Mouse (Mus musculus) CH12.LX (cell line): Measurements from ENCODE around the gene Pdk2. TPM values are rescaled to one million over a fixed set of nuclear protein-coding genes. Genes with fewer than 3 reads are reported as not detected.

Experiments used
- DNase-seq: peaks from one replicate; pipeline ENCODE4 v3.0.0-alpha.2; 2013; ENCODE audit errors: extremely low read depth
- H3K27ac ChIP-seq: 2 replicates; pipeline ENCODE4 v1.5.1; 2012; ENCODE audit warnings: low read depth, mild to moderate bottlenecking, control low read depth, moderate library complexity; ENCODE audit not compliant: insufficient read depth
- H3K27me3 ChIP-seq: replicated peaks from 2 replicates; pipeline ENCODE3; 2012; ENCODE audit warnings: inconsistent platforms
- H3K36me3 ChIP-seq, 2 experiments: replicated peaks in 1 of 2; 2 replicates each; pipeline versions ENCODE3 to v1.6.1; 2012; ENCODE audit warnings: inconsistent platforms in 1 of 2, low read length in 1 of 2, mild to moderate bottlenecking in 1 of 2, mixed read lengths in 1 of 2, moderate library complexity in 1 of 2; ENCODE audit not compliant: control insufficient read depth in 1 of 2, insufficient read depth in 1 of 2
- H3K4me1 ChIP-seq, 2 experiments: 2 replicates each; pipeline ENCODE4 v1.6.1; 2012; ENCODE audit warnings: inconsistent platforms in 1 of 2, moderate library complexity in 1 of 2; ENCODE audit not compliant: insufficient read depth in 2 of 2, control insufficient read depth in 1 of 2
- H3K4me2 ChIP-seq: 2 replicates; pipeline ENCODE4 v1.6.1; 2012; ENCODE audit warnings: low read depth, mild to moderate bottlenecking, control low read depth; ENCODE audit not compliant: poor library complexity, insufficient read depth, severe bottlenecking
- H3K4me3 ChIP-seq, 3 experiments: fragments of 150-350 bp in 1 of 3; sonication (generic) in 1 of 3; replicated peaks in 1 of 3; 2 replicates each; pipeline versions ENCODE3 to v1.5.1; 2011 to 2012; ENCODE audit warnings: low read depth in 2 of 3, low read length in 2 of 3, mild to moderate bottlenecking in 2 of 3, moderate library complexity in 2 of 3, control low read depth in 1 of 3, improper control_type of control experiment in 1 of 3, inconsistent platforms in 1 of 3, mixed read lengths in 1 of 3; ENCODE audit not compliant: poor library complexity in 1 of 3
- H3K79me2 ChIP-seq: replicated peaks from 2 replicates; pipeline ENCODE4 v1.6.1; 2012; ENCODE audit warnings: mild to moderate bottlenecking, moderate library complexity; ENCODE audit not compliant: control insufficient read depth, poor library complexity, insufficient read depth, severe bottlenecking; ENCODE audit errors: extremely low read depth
- H3K9ac ChIP-seq: 2 replicates; pipeline ENCODE4 v1.6.1; 2012; ENCODE audit warnings: low read depth, mild to moderate bottlenecking, control low read depth, moderate library complexity; ENCODE audit not compliant: insufficient read depth
- H3K9me3 ChIP-seq: replicated peaks from 2 replicates; pipeline ENCODE3; 2012; ENCODE audit warnings: low read length, inconsistent platforms, mixed read lengths
- BHLHE40 ChIP-seq: IDR thresholded peaks from 2 replicates; pipeline ENCODE4 v1.6.1; 2011; ENCODE audit warnings: mild to moderate bottlenecking, low read depth, low read length, improper control_type of control experiment
- CHD1 ChIP-seq: IDR thresholded peaks from 2 replicates; pipeline ENCODE4 v1.6.1; 2012; ENCODE audit warnings: low read depth, low read length, improper control_type of control experiment, inconsistent platforms
- CHD2 ChIP-seq: IDR thresholded peaks from 2 replicates; pipeline ENCODE4 v1.6.1; 2011; ENCODE audit warnings: low read length, improper control_type of control experiment
- CTCF ChIP-seq, 2 experiments: IDR thresholded peaks in 1 of 2; conservative IDR thresholded peaks in 1 of 2; 2 replicates each; pipeline ENCODE4 v1.5.1; 2011 to 2012; ENCODE audit warnings: low read depth in 2 of 2, low read length in 2 of 2, improper control_type of control experiment in 1 of 2, inconsistent platforms in 1 of 2, mild to moderate bottlenecking in 1 of 2, moderate library complexity in 1 of 2
- E2F4 ChIP-seq: IDR thresholded peaks from 2 replicates; pipeline ENCODE4 v1.6.1; 2011; ENCODE audit warnings: low read depth, low read length, improper control_type of control experiment; ENCODE audit not compliant: insufficient replicate concordance
- EP300 ChIP-seq: IDR thresholded peaks from 2 replicates; pipeline ENCODE4 v1.6.1; 2011; ENCODE audit warnings: low read length, improper control_type of control experiment
- ETS1 ChIP-seq: conservative IDR thresholded peaks from 2 replicates; pipeline ENCODE4 v1.6.1; 2012; ENCODE audit warnings: low read depth, mild to moderate bottlenecking, inconsistent platforms, low read length, improper control_type of control experiment, moderate library complexity
- GABPA ChIP-seq: IDR thresholded peaks from 2 replicates; pipeline ENCODE4 v1.6.1; 2012; ENCODE audit warnings: low read depth, low read length, improper control_type of control experiment, inconsistent platforms; ENCODE audit not compliant: insufficient replicate concordance
- HCFC1 ChIP-seq: IDR thresholded peaks from 2 replicates; pipeline ENCODE4 v1.6.1; 2012; ENCODE audit warnings: low read depth, mild to moderate bottlenecking, inconsistent platforms, low read length, improper control_type of control experiment
- IRF4 ChIP-seq: IDR thresholded peaks from 2 replicates; pipeline ENCODE4 v1.6.1; 2014; ENCODE audit warnings: low read depth, mild to moderate bottlenecking, inconsistent platforms, low read length, improper control_type of control experiment
- JUN ChIP-seq: IDR thresholded peaks from 2 replicates; pipeline ENCODE4 v1.6.1; 2011; ENCODE audit warnings: low read depth, mild to moderate bottlenecking, low read length, improper control_type of control experiment, moderate library complexity; ENCODE audit not compliant: insufficient read depth
- JUND ChIP-seq: conservative IDR thresholded peaks from 2 replicates; pipeline ENCODE4 v1.6.1; 2011; ENCODE audit warnings: low read depth, low read length, improper control_type of control experiment
- KAT2A ChIP-seq: IDR thresholded peaks from 2 replicates; pipeline ENCODE4 v1.6.1; 2012; ENCODE audit warnings: low read length, improper control_type of control experiment, inconsistent platforms; ENCODE audit not compliant: insufficient replicate concordance
- MAFK ChIP-seq: IDR thresholded peaks from 2 replicates; pipeline ENCODE4 v1.6.1; 2011; ENCODE audit warnings: low read length, improper control_type of control experiment; ENCODE audit not compliant: insufficient replicate concordance
- MAZ ChIP-seq: IDR thresholded peaks from 2 replicates; pipeline ENCODE4 v1.6.1; 2012; ENCODE audit warnings: low read depth, mild to moderate bottlenecking, inconsistent platforms, low read length, improper control_type of control experiment, moderate library complexity
- MEF2A ChIP-seq: IDR thresholded peaks from 2 replicates; pipeline ENCODE4 v1.6.1; 2014; ENCODE audit warnings: low read depth, mild to moderate bottlenecking, inconsistent platforms, low read length, improper control_type of control experiment, borderline replicate concordance
- MXI1 ChIP-seq: IDR thresholded peaks from 2 replicates; pipeline ENCODE4 v1.6.1; 2011; ENCODE audit warnings: mild to moderate bottlenecking, low read depth, low read length, improper control_type of control experiment
- MYC ChIP-seq: IDR thresholded peaks from 2 replicates; pipeline ENCODE4 v1.6.1; 2011; ENCODE audit warnings: low read depth, mild to moderate bottlenecking, improper control_type of control experiment, low read length
- NELFE ChIP-seq: IDR thresholded peaks from 2 replicates; pipeline ENCODE4 v1.6.1; 2011; ENCODE audit warnings: low read depth, low read length, improper control_type of control experiment
- NRF1 ChIP-seq: IDR thresholded peaks from 2 replicates; pipeline ENCODE4 v1.6.1; 2014; ENCODE audit warnings: low read depth, mild to moderate bottlenecking, inconsistent platforms, low read length, improper control_type of control experiment, moderate library complexity
- PAX5 ChIP-seq: IDR thresholded peaks from 2 replicates; pipeline ENCODE4 v1.6.1; 2012; ENCODE audit warnings: low read length, inconsistent platforms, mixed read lengths
- POLR2A ChIP-seq: IDR thresholded peaks from 2 replicates; pipeline ENCODE4 v1.6.1; 2011; ENCODE audit warnings: low read depth, mild to moderate bottlenecking, improper control_type of control experiment, low read length
- POLR2AphosphoS2 ChIP-seq: IDR thresholded peaks from 2 replicates; pipeline ENCODE4 v1.6.1; 2011; ENCODE audit warnings: low read depth, low read length, improper control_type of control experiment
- RAD21 ChIP-seq: IDR thresholded peaks from 2 replicates; pipeline ENCODE4 v1.6.1; 2011; ENCODE audit warnings: low read depth, mild to moderate bottlenecking, low read length, improper control_type of control experiment, moderate library complexity
- RCOR1 ChIP-seq: conservative IDR thresholded peaks from 2 replicates; pipeline ENCODE4 v1.6.1; 2012; ENCODE audit warnings: low read depth, mild to moderate bottlenecking, inconsistent platforms, low read length, improper control_type of control experiment
- SMC3 ChIP-seq: IDR thresholded peaks from 2 replicates; pipeline ENCODE4 v1.6.1; 2011; ENCODE audit warnings: low read depth, low read length, improper control_type of control experiment
- TBP ChIP-seq: conservative IDR thresholded peaks from 2 replicates; pipeline ENCODE4 v1.6.1; 2011; ENCODE audit warnings: low read depth, low read length, improper control_type of control experiment
- TCF12 ChIP-seq: IDR thresholded peaks from 2 replicates; pipeline ENCODE4 v1.6.1; 2014; ENCODE audit warnings: low read depth, mild to moderate bottlenecking, inconsistent platforms, low read length, improper control_type of control experiment
- UBTF ChIP-seq: IDR thresholded peaks from 2 replicates; pipeline ENCODE4 v1.6.1; 2012; ENCODE audit warnings: low read depth, mild to moderate bottlenecking, inconsistent platforms, low read length, improper control_type of control experiment, moderate library complexity
- USF1 ChIP-seq: IDR thresholded peaks from 2 replicates; pipeline ENCODE4 v1.6.1; 2014; ENCODE audit warnings: low read depth, mild to moderate bottlenecking, inconsistent platforms, low read length, improper control_type of control experiment
- ZC3H11A ChIP-seq: IDR thresholded peaks from 2 replicates; pipeline ENCODE4 v1.6.1; 2012; ENCODE audit warnings: low read depth, mild to moderate bottlenecking, inconsistent platforms, low read length, improper control_type of control experiment
- ZMIZ1 ChIP-seq: IDR thresholded peaks from 2 replicates; pipeline ENCODE4 v1.6.1; 2012; ENCODE audit warnings: low read depth, mild to moderate bottlenecking, inconsistent platforms, low read length, improper control_type of control experiment
- dilution Hi-C: fragments of 300-500 bp; cut with MboI; formaldehyde crosslinking; loops from 2 replicates; pipeline ENCODE4 v1.14.3; 2020; ENCODE audit warnings: low sequenced_read_pairs; ENCODE audit not compliant: extremely low pct_unique_long_range_greater_than_20kb, extremely low pct_ligation_motif_present
- in situ Hi-C: fragments of 300-500 bp; cut with MboI; formaldehyde crosslinking; loops from 3 replicates; pipeline ENCODE4 v1.14.3; 2019; ENCODE audit warnings: low sequenced_read_pairs, low pct_ligation_motif_present, low pct_unique_long_range_greater_than_20kb, mixed read lengths
- polyA plus RNA-seq: library from polyadenylated mRNA; unstranded; fragments of >175 nt; gene quantifications from 2 replicates; pipeline ENCODE4 v1.2.1, GENCODE M21; 2012; ENCODE audit warnings: low read depth; ENCODE audit not compliant: insufficient read length
- total RNA-seq, 2 experiments: library from RNA; depleted of rRNA; stranded (reverse); fragments of 300-350 nt in 1 of 2; fragments of >200 nt in 1 of 2; gene quantifications; 2 replicates each; pipeline ENCODE4 v1.2.3; 2012 to 2014

Gene Pdk2
- total and polyA plus RNA-seq, 3 experiments, result not detected

GRCm38 (mm10) chr11:95086229-95086628 lies 45.1 kb upstream of the Pdk2 start:
- TF ChIP-seq CHD1 (no peak), IRF4 (no peak), ETS1 (0 out of 2 replicates have a peak, but pooled peaks have one; percentile 18), NRF1 (no peak), RAD21 (no peak), MYC (no peak), EP300 (peak; percentile 37), USF1 (no peak), ZC3H11A (no peak)
- H3K36me3 ChIP-seq, result no peaks in the 10 kb centered on the region
- in situ Hi-C loops (no loop called here), dilution Hi-C loops (no loop called here)
- H3K4me1 ChIP-seq, result peaks cover 23 to 50% of the 10 kb centered on the region in 2 experiments
- H3K27me3 ChIP-seq, result peaks cover 3% of the 10 kb centered on the region
- no peak overlapping the region for H3K27ac ChIP-seq
- no peak overlapping the region for H3K4me3 ChIP-seq
- no peak for DNase-seq
- H3K4me2 ChIP-seq, result no peak overlapping the region
- H3K79me2 ChIP-seq, result no peaks in the 10 kb centered on the region
- peaks cover 6% of the 10 kb centered on the region for H3K9me3 ChIP-seq
- no peak overlapping the region for H3K9ac ChIP-seq

GRCm38 (mm10) chr11:95085710-95086109 lies 44.6 kb upstream of the Pdk2 start:
- Histone ChIP-seq H3K9me3 (peaks cover 6% of the 10 kb centered on the region), H3K4me2 (no peak overlapping the region), H3K4me3 (no peak overlapping the region), H3K27me3 (peaks cover 3% of the 10 kb centered on the region), H3K27ac (no peak overlapping the region), H3K4me1 (peaks cover 23 to 50% of the 10 kb centered on the region in 2 experiments), H3K9ac (no peak overlapping the region), H3K36me3 (no peaks in the 10 kb centered on the region), H3K79me2 (no peaks in the 10 kb centered on the region)
- in situ Hi-C loops (no loop called here), dilution Hi-C loops (no loop called here)
- DNase-seq, result no peak
- no peak for TF ChIP-seq TCF12
- no peak for TF ChIP-seq JUN
- TF ChIP-seq ZMIZ1, result no peak
- TF ChIP-seq GABPA, result no peak
- peak; percentile 38; the same call in 1 of the 2 replicates for TF ChIP-seq BHLHE40
- no peak for TF ChIP-seq RAD21
- TF ChIP-seq SMC3, result 0 out of 2 replicates have a peak, but pooled peaks have one; percentile 5
- TF ChIP-seq ETS1, result 0 out of 2 replicates have a peak, but pooled peaks have one; percentile 35
- no peak for TF ChIP-seq JUND
- TF ChIP-seq TBP, result no peak
- no peak for TF ChIP-seq NRF1
- TF ChIP-seq UBTF, result no peak
- TF ChIP-seq CHD2, result peak; percentile 79
- no peak for TF ChIP-seq NELFE
- no peak for TF ChIP-seq PAX5
- TF ChIP-seq USF1, result no peak
- peak; percentile 43; the same call in 1 of the 2 replicates for TF ChIP-seq MYC
- no peak for TF ChIP-seq CHD1
- TF ChIP-seq MEF2A, result 0 out of 2 replicates have a peak, but pooled peaks have one; percentile 36
- TF ChIP-seq EP300, result peak; percentile 62
- TF ChIP-seq E2F4, result no peak
- peak; percentile 46; the same call in 1 of the 2 replicates for TF ChIP-seq MXI1
- TF ChIP-seq HCFC1, result 0 out of 2 replicates have a peak, but pooled peaks have one; percentile 25
- no peak for TF ChIP-seq POLR2A
- TF ChIP-seq MAZ, result peak; percentile 77
- no peak for TF ChIP-seq CTCF (conservative IDR thresholded peaks at IDR 0.05 in 1 of 2, IDR thresholded peaks at IDR 0.05 in 1 of 2; ENCODE audit: low read depth in 2 of 2, low read length in 2 of 2)
- no peak for TF ChIP-seq RCOR1
- peak; percentile 72 for TF ChIP-seq IRF4
- TF ChIP-seq POLR2AphosphoS2, result no peak
- TF ChIP-seq MAFK, result no peak
- no peak for TF ChIP-seq KAT2A
